Mouse (Mus musculus) bone marrow, adult 2 months (tissue): ENCODE data around the gene Olfr622.

Source experiments
- CTCF ChIP-seq: fragments of 200-500 bp; IDR thresholded peaks from 2 replicates; pipeline ENCODE4 v1.5.1; 2011; ENCODE audit warnings: low read length, control low read depth; ENCODE audit not compliant: control insufficient read depth, insufficient read depth
- POLR2A ChIP-seq: fragments of 200-500 bp; IDR thresholded peaks from 2 replicates; pipeline ENCODE4 v1.6.1; 2011; ENCODE audit warnings: low read depth, mild to moderate bottlenecking, control low read depth, low read length, borderline replicate concordance; ENCODE audit not compliant: control insufficient read depth

DNA sequence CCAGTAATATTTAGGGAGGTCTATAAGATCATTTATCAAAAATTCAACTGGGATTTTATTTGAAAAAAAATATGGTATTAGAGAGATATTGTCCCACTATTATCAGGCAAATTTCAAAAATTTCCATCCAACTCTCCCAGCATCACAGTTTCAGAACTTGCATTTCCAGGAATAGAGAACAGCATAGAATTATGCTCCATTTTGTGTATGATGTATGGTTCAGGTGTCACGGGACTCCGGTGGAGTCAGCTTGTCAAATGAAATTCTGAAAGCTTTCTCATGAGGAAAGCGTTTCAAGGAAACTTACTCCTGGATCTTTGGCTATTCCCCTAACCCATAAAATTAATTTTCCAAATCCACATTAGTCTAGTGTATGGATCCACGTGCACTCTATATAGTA, 1.6 kb upstream of the Olfr622 start:
- no peak for TF ChIP-seq CTCF
- no peak for TF ChIP-seq POLR2A
